Mouse (Mus musculus) heart, embryonic 10.5 days (tissue): ENCODE results near the gene Lamb1. TPM values are rescaled to one million over a fixed set of nuclear protein-coding genes. Genes with fewer than 3 reads are reported as not detected.

ENCODE experiments used
- DNase-seq: peaks from one replicate; pipeline ENCODE4 v3.0.0-alpha.2; 2017; ENCODE audit warnings: low spot score
- H3K27ac ChIP-seq: fragments of 300-500 bp; sonication (generic); 2 replicates; pipeline ENCODE4 v1.5.1; 2016; ENCODE audit warnings: mild to moderate bottlenecking
- H3K27me3 ChIP-seq: fragments of 300-500 bp; sonication (generic); 2 replicates; pipeline ENCODE4 v1.6.1; 2016; ENCODE audit warnings: mild to moderate bottlenecking; ENCODE audit not compliant: poor library complexity, insufficient read depth, severe bottlenecking
- H3K36me3 ChIP-seq: fragments of 300-500 bp; sonication (generic); 2 replicates; pipeline ENCODE4 v1.6.1; 2016; ENCODE audit warnings: mild to moderate bottlenecking, moderate library complexity
- H3K4me1 ChIP-seq: fragments of 300-500 bp; sonication (generic); 2 replicates; pipeline ENCODE4 v1.6.1; 2016; ENCODE audit warnings: mild to moderate bottlenecking
- H3K4me3 ChIP-seq: fragments of 300-500 bp; sonication (generic); 2 replicates; pipeline ENCODE4 v1.5.1; 2016; ENCODE audit warnings: mild to moderate bottlenecking, moderate library complexity
- H3K9me3 ChIP-seq: fragments of 300-500 bp; sonication (generic); 2 replicates; pipeline ENCODE4 v1.6.1; 2016; ENCODE audit warnings: mild to moderate bottlenecking, moderate library complexity
- WGBS: fragments of 180-500 bp; shearing (Covaris S2); methylation state at CpG from one replicate; pipeline ENCODE4 v1.1.7; 2016; 5-methylcytosine and 5-hydroxymethylcytosine counted together
- polyA plus RNA-seq: library from polyadenylated mRNA; unstranded; fragments of >200 nt; fragmentation: Nextera tagmentation; extraction: Ambion mirVana; gene quantifications from 2 replicates; pipeline ENCODE4 v1.2.1, GENCODE M21; 2016

Gene Lamb1
- polyA plus RNA-seq, 1 experiment from 2014 or later, result 66.1 TPM

GRCm38 (mm10) chr12:31296097-31296496, 31.1 kb downstream of the Lamb1 start:
- no peak for DNase-seq
- Histone ChIP-seq H3K4me1 (peaks cover 57% of the 10 kb centered on the region), H3K9me3 (no peaks in the 10 kb centered on the region), H3K27me3 (no peaks in the 10 kb centered on the region), H3K27ac (no peak overlapping the region), H3K4me3 (no peak overlapping the region), H3K36me3 (peaks cover 80% of the 10 kb centered on the region)
- WGBS, result 79% methylated on average over 4 of the region's 4 CpGs

- Histone ChIP-seq H3K9me3 (no peaks in the 10 kb centered on the region), H3K36me3 (peaks cover 81% of the 10 kb centered on the region), H3K27me3 (no peaks in the 10 kb centered on the region), H3K27ac (no peak overlapping the region), H3K4me1 (peaks cover 50% of the 10 kb centered on the region), H3K4me3 (no peak overlapping the region)
- 87% methylated on average over 4 of the region's 4 CpGs for WGBS
- DNase-seq, result no peak
These were observed 33.1 kb downstream of the Lamb1 start for GRCm38 (mm10) chr12:31298122-31298521.

- Histone ChIP-seq H3K36me3 (peaks cover 85% of the 10 kb centered on the region), H3K4me1 (peaks cover 46% of the 10 kb centered on the region)
- no peak for DNase-seq
These were observed 33.5 kb downstream of the Lamb1 start for GRCm38 (mm10) chr12:31298530-31298929.

GRCm38 (mm10) chr12:31299126-31299525, 34.1 kb downstream of the Lamb1 start:
- no peak for DNase-seq
- H3K27me3 ChIP-seq, result no peaks in the 10 kb centered on the region
- peaks cover 91% of the 10 kb centered on the region for H3K36me3 ChIP-seq
- peaks cover 40% of the 10 kb centered on the region for H3K4me1 ChIP-seq
- no peak overlapping the region for H3K4me3 ChIP-seq
- peak overlapping the region; percentile 72 for H3K27ac ChIP-seq
- WGBS, result 89% methylated on average over 3 of the region's 3 CpGs
- H3K9me3 ChIP-seq, result no peaks in the 10 kb centered on the region

More at GRCm38 (mm10) chr12:31298530-31298929, 33.5 kb downstream of the Lamb1 start:
- H3K4me3 ChIP-seq, result no peak overlapping the region
- no peaks in the 10 kb centered on the region for H3K27me3 ChIP-seq
- no peak overlapping the region for H3K27ac ChIP-seq
- WGBS, result 88% methylated on average over 8 of the region's 8 CpGs
- no peaks in the 10 kb centered on the region for H3K9me3 ChIP-seq

GRCm38 (mm10) chr12:31299676-31300197, 34.7 kb downstream of the Lamb1 start:
- H3K4me3 ChIP-seq, result no peak overlapping the region
- peaks cover 91% of the 10 kb centered on the region for H3K36me3 ChIP-seq
- WGBS, result 43% methylated on average over 14 of the region's 14 CpGs
- no peaks in the 10 kb centered on the region for H3K9me3 ChIP-seq
- no peaks in the 10 kb centered on the region for H3K27me3 ChIP-seq
- H3K4me1 ChIP-seq, result peaks cover 34% of the 10 kb centered on the region
- DNase-seq, result peak; percentile 86
- H3K27ac ChIP-seq, result peak overlapping the region; percentile 77

- Histone ChIP-seq H3K4me1 (peaks cover 31% of the 10 kb centered on the region), H3K4me3 (no peak overlapping the region), H3K27me3 (no peaks in the 10 kb centered on the region), H3K9me3 (no peaks in the 10 kb centered on the region), H3K27ac (peak overlapping the region; percentile 77), H3K36me3 (peaks cover 94% of the 10 kb centered on the region)
- DNase-seq, result no peak
- 88% methylated on average over 9 of the region's 9 CpGs for WGBS
These were observed 35.2 kb downstream of the Lamb1 start for GRCm38 (mm10) chr12:31300276-31300675.

GRCm38 (mm10) chr12:31302266-31302665, 37.2 kb downstream of the Lamb1 start:
- peaks cover 99% of the 10 kb centered on the region for H3K36me3 ChIP-seq
- 74% methylated on average over 5 of the region's 5 CpGs for WGBS
- H3K9me3 ChIP-seq, result no peaks in the 10 kb centered on the region
- H3K27me3 ChIP-seq, result no peaks in the 10 kb centered on the region
- H3K4me3 ChIP-seq, result no peak overlapping the region
- no peak overlapping the region for H3K27ac ChIP-seq
- DNase-seq, result no peak
- H3K4me1 ChIP-seq, result peaks cover 34% of the 10 kb centered on the region

- WGBS, result 84% methylated on average over 16 of the region's 16 CpGs
- H3K4me1 ChIP-seq, result peaks cover 36% of the 10 kb centered on the region
- H3K9me3 ChIP-seq, result no peaks in the 10 kb centered on the region
- no peaks in the 10 kb centered on the region for H3K27me3 ChIP-seq
- H3K4me3 ChIP-seq, result no peak overlapping the region
- H3K27ac ChIP-seq, result no peak overlapping the region
- peaks cover 100% of the 10 kb centered on the region for H3K36me3 ChIP-seq
- DNase-seq, result no peak
These were observed 37.9 kb downstream of the Lamb1 start for GRCm38 (mm10) chr12:31302766-31303511.

- H3K4me3 ChIP-seq, result no peak overlapping the region
- no peaks in the 10 kb centered on the region for H3K9me3 ChIP-seq
- DNase-seq, result no peak
- 41% methylated on average over 5 of the region's 5 CpGs for WGBS
- H3K36me3 ChIP-seq, result peaks cover 100% of the 10 kb centered on the region
- peaks cover 32% of the 10 kb centered on the region for H3K4me1 ChIP-seq
- no peaks in the 10 kb centered on the region for H3K27me3 ChIP-seq
- H3K27ac ChIP-seq, result peak overlapping the region; percentile 59; the same call in 1 of the 2 replicates
These were observed 41.1 kb downstream of the Lamb1 start for GRCm38 (mm10) chr12:31306075-31306675.

- peaks cover 29% of the 10 kb centered on the region for H3K4me1 ChIP-seq
- no peaks in the 10 kb centered on the region for H3K27me3 ChIP-seq
- WGBS, result 93% methylated on average over 8 of the region's 8 CpGs
- no peak overlapping the region for H3K4me3 ChIP-seq
- H3K27ac ChIP-seq, result peak overlapping the region; percentile 3; the same call in 1 of the 2 replicates
- DNase-seq, result no peak
- H3K36me3 ChIP-seq, result peaks cover 100% of the 10 kb centered on the region
- H3K9me3 ChIP-seq, result no peaks in the 10 kb centered on the region
These were observed 42.0 kb downstream of the Lamb1 start for GRCm38 (mm10) chr12:31307011-31307410.

- peaks cover 100% of the 10 kb centered on the region for H3K36me3 ChIP-seq
- peaks cover 30% of the 10 kb centered on the region for H3K4me1 ChIP-seq
- no peak overlapping the region for H3K27ac ChIP-seq
- H3K9me3 ChIP-seq, result no peaks in the 10 kb centered on the region
- WGBS, result 96% methylated on average over 8 of the region's 8 CpGs
- no peak for DNase-seq
- H3K4me3 ChIP-seq, result no peak overlapping the region
- H3K27me3 ChIP-seq, result no peaks in the 10 kb centered on the region
These were observed 42.7 kb downstream of the Lamb1 start for GRCm38 (mm10) chr12:31307756-31308155.

- H3K4me3 ChIP-seq, result no peak overlapping the region
- WGBS, result 85% methylated on average over 9 of the region's 9 CpGs
- H3K27me3 ChIP-seq, result no peaks in the 10 kb centered on the region
- peak overlapping the region; percentile 42 for H3K27ac ChIP-seq
- DNase-seq, result peak; percentile 66
- H3K4me1 ChIP-seq, result peaks cover 29% of the 10 kb centered on the region
- peaks cover 98% of the 10 kb centered on the region for H3K36me3 ChIP-seq
- no peaks in the 10 kb centered on the region for H3K9me3 ChIP-seq
These were observed 45.7 kb downstream of the Lamb1 start for GRCm38 (mm10) chr12:31310687-31311086.

- no peaks in the 10 kb centered on the region for H3K9me3 ChIP-seq
- DNase-seq, result peak; percentile 73
- no peak overlapping the region for H3K27ac ChIP-seq
- no peaks in the 10 kb centered on the region for H3K27me3 ChIP-seq
- WGBS, result 81% methylated on average over 9 of the region's 9 CpGs
- H3K4me3 ChIP-seq, result no peak overlapping the region
- H3K4me1 ChIP-seq, result peaks cover 22% of the 10 kb centered on the region; the same call in 1 of the 2 replicates
- peaks cover 98% of the 10 kb centered on the region for H3K36me3 ChIP-seq
These were observed 46.7 kb downstream of the Lamb1 start for GRCm38 (mm10) chr12:31311671-31312265.
